Mouse (Mus musculus) testis, adult 2 months (tissue): ENCODE results near the gene Mpp3.

Experiments
- CTCF ChIP-seq: fragments of 200-500 bp; IDR thresholded peaks from 2 replicates; pipeline ENCODE4 v1.5.1; 2012; ENCODE audit warnings: low read depth, mild to moderate bottlenecking, inconsistent platforms, low read length, moderate library complexity; ENCODE audit not compliant: control insufficient read depth, insufficient read depth, insufficient replicate concordance
- POLR2A ChIP-seq: fragments of 200-500 bp; IDR thresholded peaks from 2 replicates; pipeline ENCODE4 v1.6.1; 2012; ENCODE audit warnings: low read depth, mild to moderate bottlenecking, inconsistent platforms, low read length, moderate library complexity; ENCODE audit not compliant: control insufficient read depth

DNA sequence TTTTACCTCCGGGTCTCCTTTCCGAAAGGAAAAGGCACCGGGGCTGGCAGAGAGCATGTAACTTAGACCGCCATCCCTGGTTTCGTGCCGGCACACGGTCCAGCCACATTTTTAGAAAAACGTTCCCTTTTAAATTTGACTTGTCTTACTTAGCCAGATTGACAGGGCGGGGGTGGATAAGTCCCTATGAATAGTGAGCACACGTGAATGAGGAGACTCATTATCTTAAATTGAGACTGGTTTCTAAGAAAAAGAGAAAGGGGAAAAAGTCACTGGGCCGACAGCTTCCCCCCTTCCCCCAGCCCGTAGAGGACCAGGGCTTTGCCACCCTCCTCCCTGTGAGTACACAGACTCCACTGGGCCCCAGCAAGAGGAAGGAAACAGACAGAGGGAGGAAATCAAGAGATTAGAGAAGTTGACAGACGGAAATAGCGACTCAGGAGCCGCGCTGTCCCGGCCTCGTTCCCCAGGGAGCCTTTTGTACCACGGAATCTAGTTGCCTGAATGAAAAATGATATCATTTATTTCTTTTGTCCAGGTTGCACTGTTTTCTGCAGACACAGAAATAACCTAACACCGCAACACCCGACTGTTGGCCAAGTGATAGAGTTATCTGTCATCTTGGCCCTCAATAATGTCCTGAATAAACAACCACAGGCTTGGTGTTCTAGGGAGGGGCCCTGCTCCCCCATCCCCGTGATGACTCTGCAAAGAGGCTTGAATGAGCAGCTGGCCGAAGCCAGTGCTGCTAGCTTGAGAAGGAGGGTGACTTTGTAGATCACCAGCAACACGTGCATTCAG is 75.5 kb downstream of the Mpp3 start:
- TF ChIP-seq CTCF (no peak), POLR2A (no peak)
